Mouse (Mus musculus) neural tube, embryonic 11.5 days (tissue): ENCODE data around the gene Lamp2. TPM values are rescaled to one million over a fixed set of nuclear protein-coding genes. Genes with fewer than 3 reads are reported as not detected.

ENCODE experiments used
- ATAC-seq: fragments of 200-750 bp; cut with Nextera tagmentation; 2 replicates; pipeline ENCODE4 v1.8.0; 2017; ENCODE audit warnings: moderate number of reproducible peaks, mild to moderate bottlenecking, moderate TSS enrichment, moderate library complexity; ENCODE audit not compliant: insufficient read depth, low FRiP score, low TSS enrichment
- DNase-seq: peaks from one replicate; pipeline ENCODE4 v3.0.0-alpha.2; 2015; ENCODE audit warnings: low spot score
- H3K27ac ChIP-seq: fragments of 300-500 bp; sonication (generic); 2 replicates; pipeline ENCODE4 v1.5.1; 2014; ENCODE audit warnings: low read depth, mild to moderate bottlenecking, low read length
- H3K27me3 ChIP-seq: fragments of 300-500 bp; sonication (generic); 2 replicates; pipeline ENCODE4 v1.6.1; 2014; ENCODE audit warnings: mild to moderate bottlenecking, low read length, mixed read lengths; ENCODE audit not compliant: control insufficient read depth, insufficient read depth
- H3K36me3 ChIP-seq: fragments of 300-500 bp; sonication (generic); 2 replicates; pipeline ENCODE4 v1.6.1; 2014; ENCODE audit warnings: mild to moderate bottlenecking, low read length, moderate library complexity, mixed read lengths; ENCODE audit not compliant: control insufficient read depth, insufficient read depth
- H3K4me1 ChIP-seq: fragments of 300-500 bp; sonication (generic); 2 replicates; pipeline ENCODE4 v1.6.1; 2014; ENCODE audit warnings: low read length, mixed read lengths; ENCODE audit not compliant: control insufficient read depth, insufficient read depth
- H3K4me2 ChIP-seq: fragments of 300-500 bp; sonication (generic); 2 replicates; pipeline ENCODE4 v1.6.1; 2014; ENCODE audit warnings: low read depth, mild to moderate bottlenecking, moderate library complexity
- H3K4me3 ChIP-seq: fragments of 300-500 bp; sonication (generic); 2 replicates; pipeline ENCODE4 v1.5.1; 2014; ENCODE audit warnings: low read depth, low read length
- H3K9ac ChIP-seq: fragments of 300-500 bp; sonication (generic); 2 replicates; pipeline ENCODE4 v1.6.1; 2014; ENCODE audit warnings: mild to moderate bottlenecking, low read length
- H3K9me3 ChIP-seq: fragments of 300-500 bp; sonication (generic); 2 replicates; pipeline ENCODE4 v1.6.1; 2016; ENCODE audit warnings: low read length; ENCODE audit not compliant: control insufficient read depth
- WGBS: fragments of 180-500 bp; shearing (Covaris S2); extraction: QIAGEN DNeasy Blood & Tissue Kit; methylation state at CpG from one replicate; pipeline ENCODE4 v1.1.7; 2014; 5-methylcytosine and 5-hydroxymethylcytosine counted together
- polyA plus RNA-seq: library from polyadenylated mRNA; unstranded; fragments of >200 nt; fragmentation: Nextera tagmentation; extraction: Ambion mirVana; gene quantifications from 2 replicates; pipeline ENCODE4 v1.2.1, GENCODE M21; 2014

The Lamp2 gene
- polyA plus RNA-seq, 1 experiment from 2014 or later, result 90.3 TPM

DNA sequence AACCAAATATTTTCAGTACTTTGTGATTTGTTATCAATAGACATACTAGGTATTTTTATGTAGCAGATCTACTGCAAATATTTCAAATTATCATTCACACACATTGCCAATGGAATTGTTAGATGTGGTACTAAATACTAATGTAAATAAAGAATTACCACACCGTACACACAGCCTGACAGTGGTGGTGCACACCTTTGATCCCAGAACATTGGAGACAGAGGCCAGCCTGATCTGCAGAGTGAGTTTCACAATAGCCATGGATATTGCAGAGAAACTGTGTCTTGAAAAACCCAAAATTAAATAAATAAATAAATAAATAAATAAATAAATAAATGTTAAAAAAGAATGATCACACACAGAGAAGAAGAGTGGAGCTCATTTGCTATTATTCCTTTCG lies 6.9 kb upstream of the Lamp2 start:
- 86% methylated on average over 2 of the region's 2 CpGs for WGBS
- Histone ChIP-seq H3K4me2 (no peak overlapping the region), H3K4me3 (no peak overlapping the region), H3K9ac (no peak overlapping the region), H3K36me3 (no peaks in the 10 kb centered on the region), H3K9me3 (no peaks in the 10 kb centered on the region), H3K27ac (no peak overlapping the region), H3K27me3 (no peaks in the 10 kb centered on the region), H3K4me1 (no peaks in the 10 kb centered on the region)
- ATAC-seq (no peak), DNase-seq (no peak)

DNA sequence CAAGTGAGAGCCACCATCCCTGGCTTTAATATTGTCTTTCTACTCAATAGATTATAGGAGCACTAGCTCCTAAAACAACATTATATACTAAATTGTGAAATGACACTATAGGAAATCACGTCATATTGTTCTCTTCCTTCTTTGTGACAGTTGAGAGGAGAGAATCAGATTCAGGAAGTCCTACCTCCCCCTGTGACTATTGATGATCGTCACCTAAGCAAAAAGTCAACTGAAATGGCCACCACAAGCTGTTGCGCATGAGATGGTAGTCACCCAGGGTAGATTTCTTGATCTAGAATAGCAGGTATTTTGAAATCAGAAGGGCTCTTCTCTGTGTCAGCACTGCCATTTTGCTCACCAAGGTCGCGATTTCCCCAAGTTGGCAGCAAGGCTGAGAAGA lies 5.8 kb upstream of the Lamp2 start:
- no peak for DNase-seq
- H3K27me3 ChIP-seq, result no peaks in the 10 kb centered on the region

DNA sequence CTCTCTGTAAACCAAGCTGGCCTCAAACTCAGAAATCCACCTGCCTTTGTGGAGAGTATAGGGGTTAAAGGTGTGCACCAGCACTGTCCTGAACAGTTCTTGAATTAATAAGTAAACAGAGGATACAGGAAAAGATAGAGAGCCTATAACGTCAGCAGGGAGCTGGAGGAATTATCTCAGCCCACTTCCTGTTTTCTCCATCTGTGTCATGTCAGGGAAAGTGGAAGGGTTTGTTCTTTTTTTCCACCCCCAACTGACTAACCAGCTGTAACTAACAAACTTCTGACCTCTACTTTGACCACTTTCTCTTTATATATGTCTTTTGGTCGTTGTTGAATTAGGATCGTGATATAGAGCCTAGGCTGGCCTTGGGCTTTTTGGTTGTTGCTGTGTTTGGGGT lies 4.6 kb upstream of the Lamp2 start:
- H3K4me3 ChIP-seq, result no peak overlapping the region
- no peak for ATAC-seq
- no peaks in the 10 kb centered on the region for H3K36me3 ChIP-seq
- H3K9ac ChIP-seq, result no peak overlapping the region
- H3K4me2 ChIP-seq, result no peak overlapping the region
- H3K27ac ChIP-seq, result no peak overlapping the region
- H3K4me1 ChIP-seq, result no peaks in the 10 kb centered on the region
- no peaks in the 10 kb centered on the region for H3K27me3 ChIP-seq
- 72% methylated on average over 3 of the region's 3 CpGs for WGBS
- DNase-seq, result no peak
- H3K9me3 ChIP-seq, result no peaks in the 10 kb centered on the region

More for the DNA sequence above, 5.8 kb upstream of the Lamp2 start:
- Histone ChIP-seq H3K27ac (no peak overlapping the region), H3K9me3 (no peaks in the 10 kb centered on the region), H3K4me2 (no peak overlapping the region), H3K4me1 (no peaks in the 10 kb centered on the region), H3K36me3 (no peaks in the 10 kb centered on the region), H3K4me3 (no peak overlapping the region), H3K9ac (no peak overlapping the region)
- WGBS, result 85% methylated on average over 5 of the region's 5 CpGs
- ATAC-seq, result no peak

DNA sequence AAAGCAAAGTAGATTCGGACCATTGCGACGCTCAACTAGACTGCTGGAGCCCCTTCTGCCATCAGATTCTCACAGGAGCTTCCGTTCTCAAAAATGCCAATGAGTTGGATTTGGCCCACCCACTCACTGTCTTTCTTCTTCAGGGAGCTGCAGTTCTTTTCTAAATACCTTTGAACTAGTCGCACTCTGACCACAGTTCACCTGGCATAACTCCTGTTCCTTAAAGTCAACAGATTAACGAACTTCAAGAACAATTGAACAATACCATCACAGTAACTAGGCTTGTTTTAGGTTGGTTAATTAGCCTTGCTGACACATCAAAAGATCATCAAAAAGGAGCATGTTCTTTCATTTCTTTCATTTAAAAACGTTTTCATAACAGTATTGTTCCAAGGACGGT lies 2.8 kb upstream of the Lamp2 start:
- 83% methylated on average over 8 of the region's 8 CpGs for WGBS
- no peaks in the 10 kb centered on the region for H3K4me1 ChIP-seq

GRCm38 (mm10) chrX:38456635-38457006 lies 367 bp upstream of the Lamp2 start:
- H3K27me3 ChIP-seq, result no peaks in the 10 kb centered on the region
- 0 out of 2 replicates have a peak, but pooled peaks have one; percentile 29 for ATAC-seq
- no peak overlapping the region for H3K4me3 ChIP-seq
- 51% methylated on average over 3 of the region's 3 CpGs for WGBS
- DNase-seq, result no peak
- H3K9ac ChIP-seq, result no peak overlapping the region
- H3K36me3 ChIP-seq, result no peaks in the 10 kb centered on the region
- H3K27ac ChIP-seq, result no peak overlapping the region
- no peak overlapping the region for H3K4me2 ChIP-seq
- H3K4me1 ChIP-seq, result no peaks in the 10 kb centered on the region
- no peaks in the 10 kb centered on the region for H3K9me3 ChIP-seq

More for the DNA sequence above, 2.8 kb upstream of the Lamp2 start:
- no peaks in the 10 kb centered on the region for H3K36me3 ChIP-seq
- no peak overlapping the region for H3K4me3 ChIP-seq
- DNase-seq, result no peak
- no peak overlapping the region for H3K27ac ChIP-seq
- no peak for ATAC-seq
- H3K4me2 ChIP-seq, result no peak overlapping the region
- H3K9me3 ChIP-seq, result no peaks in the 10 kb centered on the region
- H3K9ac ChIP-seq, result no peak overlapping the region
- H3K27me3 ChIP-seq, result no peaks in the 10 kb centered on the region

GRCm38 (mm10) chrX:38455474-38455873 lies 780 bp downstream of the Lamp2 start:
- no peaks in the 10 kb centered on the region for H3K27me3 ChIP-seq

GRCm38 (mm10) chrX:38454900-38455299 lies 1.4 kb downstream of the Lamp2 start:
- Histone ChIP-seq H3K4me3 (no peak overlapping the region; the same call in 1 of the 2 replicates), H3K27me3 (no peaks in the 10 kb centered on the region), H3K9me3 (no peaks in the 10 kb centered on the region), H3K36me3 (no peaks in the 10 kb centered on the region), H3K4me2 (peak overlapping the region; percentile 42), H3K9ac (no peak overlapping the region), H3K27ac (no peak overlapping the region), H3K4me1 (no peaks in the 10 kb centered on the region)
- ATAC-seq (no peak), DNase-seq (no peak)
- 49% methylated on average over 2 of the region's 2 CpGs for WGBS

More at GRCm38 (mm10) chrX:38455474-38455873, 780 bp downstream of the Lamp2 start:
- no peaks in the 10 kb centered on the region for H3K9me3 ChIP-seq
- peak overlapping the region; percentile 58 for H3K4me3 ChIP-seq
- no peak overlapping the region for H3K27ac ChIP-seq
- no peak for DNase-seq
- H3K4me2 ChIP-seq, result peak overlapping the region; percentile 42
- no peaks in the 10 kb centered on the region for H3K36me3 ChIP-seq
- 22% methylated on average over 7 of the region's 7 CpGs for WGBS
- no peaks in the 10 kb centered on the region for H3K4me1 ChIP-seq
- 0 out of 2 replicates have a peak, but pooled peaks have one; percentile 27 for ATAC-seq
- H3K9ac ChIP-seq, result peak overlapping the region; percentile 72

DNA sequence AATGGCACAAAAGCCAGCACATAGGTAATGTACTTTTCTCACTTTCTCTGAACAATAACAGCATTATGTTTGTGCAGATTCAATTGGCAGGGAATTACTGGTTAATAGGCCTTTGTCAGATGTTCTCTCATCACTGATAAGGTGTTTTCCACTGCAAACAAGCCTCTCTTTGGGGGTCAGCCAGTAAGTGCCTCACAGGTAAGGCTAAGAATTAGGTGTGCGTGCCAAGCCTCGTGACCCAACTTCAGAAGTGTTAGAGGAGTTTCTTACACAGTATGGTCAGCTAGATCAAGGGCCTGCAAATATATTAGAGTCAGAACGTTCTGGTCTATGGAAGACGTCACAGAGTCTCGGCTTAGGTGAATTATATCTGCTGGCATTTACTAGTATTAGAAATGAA lies 2.3 kb downstream of the Lamp2 start:
- 87% methylated on average over 5 of the region's 5 CpGs for WGBS
- Histone ChIP-seq H3K9me3 (no peaks in the 10 kb centered on the region), H3K36me3 (no peaks in the 10 kb centered on the region), H3K4me2 (no peak overlapping the region), H3K4me1 (no peaks in the 10 kb centered on the region), H3K9ac (no peak overlapping the region), H3K27ac (no peak overlapping the region), H3K27me3 (no peaks in the 10 kb centered on the region), H3K4me3 (no peak overlapping the region)
- ATAC-seq, result no peak
- no peak for DNase-seq

DNA sequence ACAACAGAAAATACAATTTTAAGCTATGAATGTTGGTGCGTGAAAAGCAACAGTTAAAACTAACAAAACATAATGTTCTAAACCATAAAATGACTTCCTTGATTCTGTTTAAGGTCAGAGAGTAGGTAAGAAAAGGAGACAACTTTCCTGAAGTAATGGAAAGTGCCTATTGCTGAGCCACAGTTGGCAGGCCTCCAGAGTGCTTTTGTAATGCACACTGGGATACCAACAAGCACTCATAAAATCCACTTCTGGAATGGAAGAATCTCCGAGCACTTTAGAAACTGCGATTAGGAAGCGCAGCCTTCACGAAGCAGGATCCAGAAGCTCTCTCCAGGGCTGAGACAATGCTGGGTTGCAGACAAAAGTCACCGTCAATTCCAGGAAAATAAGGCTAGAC lies 5.8 kb downstream of the Lamp2 start:
- Histone ChIP-seq H3K4me2 (no peak overlapping the region), H3K4me1 (no peaks in the 10 kb centered on the region), H3K4me3 (no peak overlapping the region), H3K36me3 (no peaks in the 10 kb centered on the region), H3K27me3 (no peaks in the 10 kb centered on the region), H3K9ac (no peak overlapping the region), H3K27ac (no peak overlapping the region), H3K9me3 (no peaks in the 10 kb centered on the region)
- 88% methylated on average over 6 of the region's 6 CpGs for WGBS
- ATAC-seq, result no peak
- no peak for DNase-seq
